Mouse (Mus musculus): Measurements from ENCODE around the gene Fyn.

Fyn gene

DNA sequence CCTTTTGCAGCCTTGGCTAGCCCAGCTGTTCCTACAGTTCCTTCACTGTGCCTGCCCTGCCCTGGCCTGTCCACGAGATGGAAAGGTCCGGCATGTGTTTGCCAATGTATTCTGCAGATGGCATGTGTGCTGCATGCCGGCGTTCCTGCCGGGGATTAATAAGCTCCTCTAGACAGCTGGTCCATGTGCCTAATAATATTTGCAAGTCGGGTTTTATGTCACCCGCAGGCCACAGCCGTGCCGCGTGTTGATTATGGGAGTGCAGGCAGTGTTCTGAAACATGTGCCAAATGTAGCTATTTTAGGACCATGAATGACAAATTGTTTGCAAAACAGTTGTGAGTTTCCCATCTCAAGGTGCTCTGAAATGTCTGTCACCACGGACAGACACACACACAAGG is 167.6 kb downstream of the Fyn start:
- peak; percentile 56 for DNase-seq (ENCODE audit: low read depth, low spot score)

DNA sequence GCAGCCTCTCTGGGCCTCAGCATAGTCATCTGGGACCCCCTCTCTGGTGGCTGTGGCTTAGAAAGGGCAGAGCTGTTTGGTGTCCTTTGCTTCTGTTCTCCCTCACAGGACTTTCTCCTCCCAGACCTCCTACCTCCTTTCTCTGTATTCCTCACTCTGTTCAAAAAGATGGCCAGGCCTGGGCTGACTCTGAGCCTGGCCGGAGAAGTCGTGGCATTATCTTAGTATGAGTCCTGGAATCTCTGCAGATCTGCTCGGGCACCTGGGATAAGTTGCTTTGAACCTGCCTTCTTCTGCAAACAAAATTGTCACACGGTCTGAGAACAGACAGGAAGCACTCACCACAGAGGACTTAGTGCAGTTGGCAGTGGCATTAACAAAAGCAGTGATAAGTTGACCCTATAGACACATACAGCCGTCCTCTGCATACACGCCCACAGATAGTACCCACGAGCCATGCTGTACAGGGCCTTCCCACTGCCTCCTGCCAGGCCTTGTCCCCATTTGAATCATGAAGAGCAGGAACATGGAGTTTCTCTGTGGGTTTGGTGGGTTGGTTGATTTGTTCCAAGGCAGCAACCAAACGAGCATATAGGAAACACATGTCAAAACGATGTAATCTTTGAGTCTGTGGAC is 171.5 kb downstream of the Fyn start:
- DNase-seq (ENCODE audit: low read depth, low spot score) = no peak

DNA sequence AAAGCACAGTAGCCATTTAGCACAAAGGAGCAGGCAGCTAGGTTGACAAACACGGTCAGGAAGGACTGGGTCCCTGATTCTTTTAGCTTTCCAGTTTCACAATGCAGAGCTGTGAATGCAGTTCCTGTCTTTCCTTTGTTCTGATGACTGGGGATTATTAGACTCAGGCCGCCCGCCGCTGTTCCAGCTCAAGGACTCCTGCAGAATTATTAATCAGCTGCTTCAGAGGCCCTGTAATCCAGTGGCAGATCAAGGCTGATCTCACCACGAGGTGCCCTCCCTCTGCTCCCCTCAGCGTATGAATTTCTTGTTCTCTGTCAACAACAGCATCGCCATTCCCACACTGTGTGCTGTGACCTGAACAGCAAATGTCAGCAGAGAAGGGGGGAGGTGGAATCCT is 172.3 kb downstream of the Fyn start:
- DNase-seq (ENCODE audit: low read depth, low spot score) = peak; percentile 61

DNA sequence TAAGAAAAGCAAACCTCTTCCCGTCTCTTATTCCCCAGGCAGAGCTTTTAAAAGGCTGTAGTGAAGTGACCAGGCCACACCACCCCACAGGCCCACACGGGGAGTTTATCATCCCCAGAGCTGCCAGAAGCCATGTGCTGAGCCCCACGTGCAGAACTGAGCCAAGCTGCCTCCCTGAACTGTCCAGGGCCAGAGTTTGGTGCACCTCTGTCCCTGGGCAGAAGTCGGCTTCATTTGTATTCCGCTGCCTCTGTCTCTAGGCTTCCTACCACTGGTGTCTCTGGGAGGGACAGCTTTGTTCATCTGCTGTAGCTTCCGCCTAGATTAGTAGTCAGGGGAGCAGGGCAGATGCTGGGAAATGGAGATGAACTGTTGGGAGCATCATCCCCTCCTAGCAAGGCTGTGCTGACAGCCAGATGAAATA is 172.8 kb downstream of the Fyn start:
- no peak for DNase-seq (ENCODE audit: low read depth, low spot score)

DNA sequence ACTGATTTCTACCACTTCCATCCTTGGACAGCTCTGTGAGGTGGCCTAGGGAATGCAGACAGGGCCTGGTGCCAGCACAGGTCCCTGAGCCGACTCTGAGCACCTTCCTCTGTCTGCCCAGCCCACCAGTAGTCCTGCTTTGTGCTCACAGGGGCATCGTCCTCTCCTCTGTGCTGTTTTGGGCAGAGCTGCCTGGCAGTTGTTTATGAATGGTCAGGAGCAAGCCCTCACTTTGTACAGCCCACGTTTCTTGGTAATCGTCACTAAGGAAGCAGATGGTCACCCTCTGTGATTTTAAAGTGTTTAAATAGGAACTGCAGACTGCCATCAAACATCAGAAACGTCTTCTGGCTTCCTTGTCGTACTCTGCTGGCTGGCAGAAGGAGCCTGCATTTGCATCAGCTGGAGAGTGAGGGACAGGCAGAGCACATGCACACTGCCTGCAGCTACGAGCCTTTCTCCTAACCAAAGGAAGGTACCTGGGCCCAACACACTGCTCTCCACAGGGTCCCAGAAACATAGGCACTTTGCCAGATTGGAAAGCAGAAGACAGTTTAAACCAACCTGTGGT is 173.4 kb downstream of the Fyn start:
- DNase-seq (ENCODE audit: low read depth, low spot score) = no peak

DNA sequence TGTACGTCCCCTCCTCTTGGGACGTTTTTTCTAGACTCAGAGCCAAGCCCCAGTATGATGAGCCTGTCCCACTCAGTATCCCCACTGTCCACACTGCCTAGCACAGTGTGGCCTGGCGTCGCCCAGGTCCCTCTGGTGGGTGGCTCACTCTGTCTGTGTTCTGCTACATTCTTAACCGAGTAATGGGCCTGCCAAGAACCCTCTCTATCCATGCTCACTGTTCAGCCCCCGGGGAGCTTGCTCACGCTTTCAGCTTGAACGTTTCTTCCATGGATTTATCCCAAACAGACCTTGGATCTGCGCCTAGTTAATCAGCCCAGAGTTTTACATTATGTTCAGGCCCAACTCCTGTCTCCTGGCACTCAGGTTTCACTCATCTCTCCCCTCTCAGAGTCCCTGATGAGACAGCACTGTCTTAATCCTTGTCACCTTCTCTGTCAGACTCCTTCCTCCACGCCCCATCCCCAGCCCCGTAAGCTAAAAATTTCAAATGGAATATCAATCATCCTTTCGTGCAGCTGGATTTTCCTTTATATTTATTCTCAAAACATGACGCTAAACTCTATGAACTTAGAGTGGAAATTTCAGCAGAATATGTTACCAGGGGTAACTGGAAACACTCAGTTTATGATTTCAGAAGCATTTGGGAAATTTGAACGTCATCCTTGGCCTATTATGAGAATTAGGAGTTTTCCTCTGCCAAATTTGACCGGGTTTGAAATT is 174.0 kb downstream of the Fyn start:
- no peak for DNase-seq (ENCODE audit: low read depth, low spot score)

DNA sequence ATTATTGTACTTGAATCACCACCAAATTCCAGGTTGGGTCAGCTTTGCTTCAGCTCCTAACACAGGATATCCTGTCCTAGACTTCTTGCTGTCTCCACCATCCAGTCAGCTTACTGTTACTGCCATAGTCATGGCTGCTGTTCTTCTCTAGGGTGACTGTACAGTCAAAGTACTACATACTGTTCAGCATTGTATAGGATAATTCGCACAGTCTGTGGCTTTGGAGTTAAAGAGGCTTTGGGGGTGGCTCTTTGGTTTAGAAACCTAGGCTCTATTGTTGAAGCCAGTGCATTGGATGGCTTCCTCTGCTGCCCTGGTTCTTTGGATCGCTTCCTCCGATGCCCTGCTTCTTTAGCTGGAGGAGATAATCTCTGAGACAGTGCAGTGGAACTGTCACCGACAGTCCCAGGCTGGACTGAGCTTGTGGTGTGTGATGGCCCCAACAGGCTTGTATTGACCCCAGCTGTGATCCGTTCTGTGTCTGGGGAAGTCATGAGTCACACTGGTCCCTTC is 174.7 kb downstream of the Fyn start:
- DNase-seq (ENCODE audit: low read depth, low spot score) = no peak

DNA sequence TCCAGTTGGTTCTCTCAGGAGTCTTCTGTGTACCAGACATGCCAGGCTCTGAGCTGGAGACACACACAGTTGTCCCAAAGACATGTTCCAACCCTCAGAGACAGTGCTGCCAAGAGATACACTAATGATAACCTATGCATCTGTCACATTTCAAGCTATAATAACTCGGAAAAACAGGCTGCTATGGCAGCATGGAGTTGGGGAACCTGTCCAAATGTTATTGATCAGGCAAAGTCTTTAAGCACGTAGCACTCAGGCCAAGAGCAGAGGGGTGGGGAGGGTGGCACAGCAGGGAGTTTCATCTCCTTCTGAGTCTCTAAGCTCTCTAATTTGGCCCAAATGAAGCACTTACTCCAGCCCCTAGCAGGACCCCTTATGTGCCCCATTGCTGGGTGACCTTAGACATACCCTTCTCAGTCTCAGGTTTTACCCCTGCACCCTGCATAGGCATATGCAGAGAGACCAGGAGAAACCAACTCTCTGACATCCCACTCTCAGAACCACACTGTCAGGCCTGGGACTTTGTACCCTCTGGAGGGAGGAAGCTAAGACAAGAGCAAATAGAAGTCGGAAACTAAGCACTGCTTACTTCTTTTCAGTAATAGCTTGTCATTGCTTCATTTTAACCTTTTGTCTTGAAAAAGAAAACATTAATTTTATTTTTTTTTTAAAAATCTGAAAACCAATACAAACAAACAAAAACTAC is 178.9 kb downstream of the Fyn start:
- no peak for DNase-seq (ENCODE audit: low read depth, low spot score)

DNA sequence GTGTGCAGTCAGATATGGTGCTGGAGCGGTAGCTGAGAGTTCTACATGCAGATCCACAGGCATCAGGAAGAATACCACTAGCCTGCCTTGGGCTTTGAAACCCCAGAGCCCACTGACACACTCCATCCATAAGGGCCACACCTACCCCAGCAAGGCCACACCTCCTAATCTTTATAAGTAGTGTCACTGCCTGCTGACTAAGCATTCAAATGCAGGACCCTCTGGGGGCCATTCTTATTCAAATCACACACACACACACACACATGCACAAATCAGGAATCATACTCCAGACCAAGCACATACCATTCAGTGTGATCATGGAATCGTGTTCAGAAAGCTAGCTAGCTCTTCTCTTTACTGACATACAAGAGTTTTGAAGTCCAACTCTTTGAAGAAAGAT is 182.1 kb downstream of the Fyn start:
- DNase-seq (ENCODE audit: low read depth, low spot score) = no peak

DNA sequence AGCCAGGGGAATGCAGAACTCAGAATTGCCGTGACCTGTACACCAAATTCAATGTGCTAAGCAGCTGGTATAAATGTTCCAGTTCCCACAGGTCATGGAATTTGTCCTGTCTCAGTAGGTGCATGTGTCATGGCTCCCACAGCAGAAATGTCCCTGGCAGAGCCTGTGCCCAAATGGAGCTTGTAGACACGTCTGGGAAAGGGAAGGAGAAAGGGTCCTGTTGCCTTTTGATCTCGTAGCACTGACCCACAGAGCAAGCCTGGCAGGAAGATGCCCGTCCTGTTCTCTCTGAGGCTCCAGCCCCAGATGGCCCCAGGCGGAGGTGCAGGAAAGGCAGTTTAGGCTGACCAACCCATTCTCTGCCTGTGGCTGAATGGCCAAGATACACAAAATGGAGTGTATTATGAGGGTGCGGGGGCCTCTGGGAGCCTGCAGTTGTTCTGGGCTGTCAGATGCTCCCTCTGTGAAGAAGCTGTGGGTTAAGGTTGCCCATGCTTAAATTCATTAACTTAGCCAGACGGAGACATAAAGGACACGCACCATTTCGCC is 183.1 kb downstream of the Fyn start:
- no peak for DNase-seq (ENCODE audit: low read depth, low spot score)

DNA sequence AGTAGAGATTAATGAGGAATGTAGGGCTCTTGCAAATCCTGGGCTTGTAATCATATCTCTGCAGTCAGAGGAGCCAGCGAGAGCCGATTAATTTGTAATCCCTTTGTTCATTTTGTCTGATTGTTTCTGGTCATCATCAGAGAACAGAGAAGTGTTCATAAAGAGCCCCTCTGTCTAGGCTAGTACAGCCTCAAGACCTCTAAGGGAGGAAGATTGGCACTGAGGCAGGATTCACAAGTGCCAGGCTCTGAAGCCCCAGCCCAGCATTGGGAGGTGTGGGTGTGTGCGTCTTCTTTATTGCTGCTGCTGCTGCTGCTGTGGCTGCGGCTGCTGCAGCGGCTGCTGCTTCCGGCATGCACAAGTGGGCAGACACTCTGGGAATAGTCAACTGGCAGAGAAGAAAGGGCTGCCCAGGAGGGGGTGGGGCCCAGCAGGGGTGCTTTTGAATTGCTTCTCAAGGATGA is 183.7 kb downstream of the Fyn start:
- peak; percentile 58 for DNase-seq (ENCODE audit: low read depth, low spot score)

DNA sequence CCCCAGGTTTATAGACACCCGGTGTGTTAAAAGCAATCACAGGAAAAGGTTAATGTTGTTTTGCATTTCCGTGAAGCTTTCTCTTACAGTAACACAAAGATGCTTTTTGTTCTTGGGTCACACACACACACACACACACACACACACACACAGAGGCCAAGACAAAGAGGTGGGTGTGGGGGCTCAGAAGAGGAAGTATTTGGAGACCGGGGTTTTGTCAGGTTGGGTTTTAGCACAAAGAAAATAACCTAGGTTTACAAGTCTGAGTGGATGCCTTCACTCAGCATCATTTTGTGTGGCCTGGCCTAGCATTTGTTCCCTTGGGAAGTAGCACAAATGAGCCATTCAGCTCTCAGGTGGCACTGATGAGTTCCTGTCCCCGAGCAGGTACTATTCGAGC is 184.2 kb downstream of the Fyn start:
- no peak for DNase-seq (ENCODE audit: low read depth, low spot score)

DNA sequence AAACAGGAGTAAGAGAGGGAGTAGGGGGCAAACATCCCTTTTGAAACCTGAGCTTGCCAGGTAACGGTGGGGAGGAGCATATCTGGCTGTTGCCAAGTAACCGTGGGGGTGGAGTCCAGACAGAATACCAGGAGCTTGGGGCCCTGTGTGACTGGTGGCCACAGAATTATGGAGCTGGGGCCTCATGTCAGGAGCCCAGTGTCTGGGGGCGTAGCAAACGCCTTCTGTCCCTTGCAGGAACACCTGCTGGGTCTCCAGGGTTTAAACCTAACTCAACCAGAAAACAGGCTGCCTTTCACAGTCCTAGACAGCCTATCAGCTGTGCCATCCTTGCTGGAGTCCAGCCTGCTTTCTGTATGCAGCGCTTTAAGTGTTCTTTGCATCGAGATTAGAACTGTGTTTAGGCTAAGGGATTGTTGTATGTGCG is 186.6 kb downstream of the Fyn start:
- no peak for DNase-seq (ENCODE audit: low read depth, low spot score)

DNA sequence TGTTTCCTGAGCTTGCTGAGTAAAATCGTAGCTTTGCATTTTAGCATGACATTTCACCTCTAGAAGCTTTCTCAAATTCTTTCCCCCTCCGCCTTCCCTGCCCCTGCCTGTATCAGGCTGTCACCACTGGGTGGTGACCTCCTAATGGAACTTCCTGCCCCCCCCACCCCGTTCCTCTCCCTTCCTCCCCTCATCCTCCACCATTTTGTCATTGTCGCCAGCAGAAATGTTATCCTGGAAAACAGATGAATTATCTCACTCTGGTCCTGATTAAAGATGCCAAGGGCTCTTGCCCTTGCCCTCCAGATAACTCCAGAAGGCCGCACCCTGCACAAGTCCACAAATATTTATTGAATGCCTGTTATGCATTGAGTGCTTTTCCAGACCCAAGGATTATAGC is 187.1 kb downstream of the Fyn start:
- DNase-seq (ENCODE audit: low read depth, low spot score) = no peak

DNA sequence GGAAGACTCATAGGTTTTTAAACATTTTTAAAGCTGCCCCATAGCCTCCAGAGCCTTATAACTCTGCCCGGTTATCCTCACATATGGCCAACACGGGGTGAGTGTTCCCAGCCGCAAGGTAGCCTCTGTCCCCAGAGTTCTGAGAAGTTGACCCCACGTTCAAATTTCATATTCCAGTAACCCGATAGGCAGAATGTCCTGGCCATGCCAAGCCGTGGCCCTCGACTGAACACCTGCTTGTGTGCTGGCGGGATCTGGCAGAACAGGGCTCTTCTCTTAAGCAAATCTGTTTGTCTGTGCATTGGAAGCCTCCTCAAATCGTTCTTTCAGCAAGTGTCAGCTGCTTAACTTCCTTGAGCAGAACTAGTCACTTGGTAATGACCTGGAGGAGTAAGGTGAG is 188.7 kb downstream of the Fyn start:
- no peak for DNase-seq (ENCODE audit: low read depth, low spot score)

DNA sequence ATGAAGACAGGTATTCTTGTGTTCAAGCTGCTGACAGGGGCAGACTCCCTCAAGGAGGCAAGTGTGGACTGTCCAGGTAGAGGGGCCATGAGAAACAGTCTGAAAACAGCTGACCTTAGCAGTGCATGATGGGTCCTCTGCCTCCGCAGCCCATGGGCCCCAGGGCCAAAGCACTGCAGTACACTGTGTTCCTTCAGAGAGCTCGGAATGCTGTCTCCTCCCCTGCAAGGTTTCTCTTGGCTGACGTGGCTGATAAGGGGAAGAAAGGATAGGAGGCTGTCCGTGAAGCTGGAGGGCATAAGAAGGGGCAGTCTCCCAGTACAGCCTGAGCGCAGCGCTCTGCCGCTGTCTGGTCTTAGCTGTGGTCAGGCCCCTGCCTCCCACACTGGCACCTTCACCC is 189.2 kb downstream of the Fyn start:
- no peak for DNase-seq (ENCODE audit: low read depth, low spot score)

DNA sequence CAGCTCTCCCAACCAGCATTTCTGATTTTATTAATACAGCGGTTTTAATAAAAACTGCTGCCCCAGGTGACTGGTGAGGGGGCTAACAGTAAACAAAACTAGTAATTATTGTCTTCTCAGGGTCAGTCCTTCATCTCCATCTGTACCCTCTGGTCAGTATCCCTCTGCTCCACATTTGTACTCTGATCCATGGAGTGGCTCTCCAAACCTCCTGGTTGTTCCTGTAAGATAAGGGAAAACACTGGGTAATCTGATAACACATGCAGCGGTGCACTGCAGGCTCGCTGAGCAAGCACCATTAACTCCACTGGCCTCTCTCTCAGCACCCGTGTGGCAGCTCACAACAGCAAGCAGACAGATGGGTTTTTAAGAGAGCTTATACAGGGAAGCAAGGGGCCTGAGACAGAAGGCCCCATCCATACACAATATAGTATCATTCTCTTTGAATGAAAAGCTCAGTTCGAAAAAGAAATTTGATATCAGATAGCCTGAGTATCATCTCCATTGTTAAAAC is 189.9 kb downstream of the Fyn start:
- no peak for DNase-seq (ENCODE audit: low read depth, low spot score)

DNA sequence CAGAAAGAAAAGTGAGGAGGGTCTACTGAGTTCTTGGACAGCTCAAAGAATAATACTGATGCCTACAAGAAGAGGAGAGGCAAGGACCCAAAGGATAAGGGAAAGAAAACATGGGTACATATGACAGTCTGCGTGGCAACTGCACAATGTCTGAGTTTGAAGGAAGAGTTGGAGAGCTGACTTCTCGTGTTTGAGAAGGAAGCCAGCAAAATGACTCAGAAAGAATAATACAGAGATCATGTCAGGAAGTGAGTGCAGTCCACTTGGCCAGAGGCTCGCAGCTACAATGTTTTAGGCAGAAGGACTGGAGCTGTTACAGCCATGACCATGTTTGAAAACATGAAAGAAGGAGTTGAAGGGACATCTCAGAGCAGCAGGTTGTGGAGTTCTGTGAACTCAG is 190.7 kb downstream of the Fyn start:
- DNase-seq (ENCODE audit: low read depth, low spot score) = no peak

DNA sequence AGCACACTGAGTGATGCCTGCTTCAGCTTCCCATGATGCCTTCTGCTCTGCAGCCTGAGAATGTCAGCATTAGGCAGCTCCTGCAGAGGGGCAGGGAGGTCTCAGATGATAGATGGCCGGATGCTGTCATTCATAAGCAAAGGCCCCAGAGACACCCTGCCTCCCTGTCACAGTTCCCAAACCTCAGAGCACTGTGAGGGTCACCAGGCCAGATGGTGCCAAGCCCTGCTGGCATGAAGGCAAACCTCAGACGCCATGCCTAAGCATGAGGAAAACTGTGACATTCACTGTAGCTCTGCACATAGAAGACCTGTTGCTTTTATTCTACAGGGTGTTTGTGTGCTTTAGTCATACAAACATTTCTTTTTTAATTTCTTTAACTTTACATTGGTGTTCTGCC is 193.7 kb downstream of the Fyn start:
- no peak for DNase-seq (ENCODE audit: low read depth, low spot score)

DNA sequence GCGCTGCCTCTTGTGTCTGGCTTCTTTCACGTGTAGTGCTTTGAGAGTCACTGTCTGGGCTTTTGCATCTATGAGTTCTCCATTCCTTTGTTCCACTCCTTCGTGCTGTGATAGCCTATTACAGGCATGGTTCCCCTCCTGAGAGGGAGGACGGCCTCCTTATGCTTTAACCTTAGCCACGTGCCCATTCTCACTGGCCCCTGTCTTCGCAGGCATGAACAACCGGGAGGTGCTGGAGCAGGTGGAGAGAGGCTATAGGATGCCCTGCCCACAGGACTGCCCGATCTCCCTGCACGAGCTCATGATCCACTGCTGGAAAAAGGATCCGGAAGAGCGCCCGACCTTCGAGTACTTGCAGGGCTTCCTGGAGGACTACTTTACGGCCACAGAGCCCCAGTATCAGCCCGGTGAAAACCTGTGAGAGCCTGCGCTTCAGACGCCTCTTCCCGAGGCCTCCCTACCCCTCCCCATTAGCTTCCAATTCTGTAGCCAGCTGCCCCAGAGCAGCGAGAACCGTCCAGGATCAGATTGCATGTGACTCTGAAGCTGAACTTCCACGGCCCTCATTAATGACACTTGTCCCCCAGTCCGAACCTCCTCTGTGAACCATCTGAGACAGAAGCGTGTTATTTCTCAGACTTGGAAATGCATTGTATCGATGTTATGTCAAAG is 195.0 kb downstream of the Fyn start:
- no peak for DNase-seq (ENCODE audit: low read depth, low spot score)

DNA sequence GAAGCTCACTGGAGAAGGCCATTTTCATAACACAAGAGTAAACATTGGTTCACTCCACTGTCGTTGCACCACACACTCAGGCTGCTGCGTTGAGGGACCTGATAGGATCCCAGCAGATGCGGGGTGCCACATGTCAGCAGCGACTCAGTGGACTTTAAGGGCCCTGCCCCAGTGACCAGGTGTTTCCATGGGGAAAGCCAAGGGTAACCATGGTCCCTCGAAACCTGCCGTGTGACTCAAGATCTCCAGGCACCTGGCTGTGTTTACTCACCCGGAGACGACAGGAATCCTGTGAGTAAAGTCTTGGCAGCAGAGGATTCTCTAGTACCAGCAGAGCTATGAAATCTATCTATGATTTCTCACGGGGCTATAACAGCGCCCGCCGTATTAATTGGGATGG is 198.2 kb downstream of the Fyn start:
- DNase-seq (ENCODE audit: low read depth, low spot score) = no peak

Measured in retina, postnatal 7 days (tissue).